Mouse (Mus musculus): ENCODE measurements at regions not wholly inside any gene's neighbourhood (a gene's known extent, or its start where the extent isn't known, plus 50 kb on each side); places are given as distances from the start of the nearest gene placed in this dataset.

DNA sequence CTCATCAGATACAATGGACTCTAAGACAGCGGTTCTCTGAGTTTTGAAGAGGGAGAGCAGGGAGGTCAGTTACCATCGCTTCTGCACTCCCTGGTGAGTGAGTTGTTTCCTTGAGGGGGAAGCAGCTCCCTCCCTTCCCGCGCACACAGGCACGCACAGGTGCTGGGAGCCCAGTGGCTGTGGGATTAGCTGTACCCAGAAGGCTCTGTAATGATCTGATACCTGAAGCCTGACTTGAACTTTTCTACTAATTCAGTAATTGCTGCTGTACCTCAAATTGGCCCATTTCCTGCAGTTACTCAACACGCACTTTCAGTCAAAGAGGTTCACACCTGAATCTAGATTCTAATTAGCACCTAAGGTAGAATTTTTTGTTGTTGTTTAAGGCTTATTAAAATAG is 158.6 kb downstream of the Sox2 start:
- Histone ChIP-seq H3K27me3 (peaks cover 41% of the 10 kb centered on the region), H3K27ac (no peak overlapping the region), H3K9me3 (no peaks in the 10 kb centered on the region), H3K9ac (replicated peaks) (no peak overlapping the region), H3K36me3 (no peaks in the 10 kb centered on the region), H3K4me2 (no peak overlapping the region), H3K4me3 (replicated peaks) (no peak overlapping the region), H3K4me1 (replicated peaks) (peaks cover 12% of the 10 kb centered on the region)
- ATAC-seq (ENCODE audit: insufficient number of reproducible peaks, insufficient read depth, low FRiP score, low TSS enrichment, low read depth): no peak
- WGBS: 0% methylated on average over 6 of the region's 6 CpGs

DNA sequence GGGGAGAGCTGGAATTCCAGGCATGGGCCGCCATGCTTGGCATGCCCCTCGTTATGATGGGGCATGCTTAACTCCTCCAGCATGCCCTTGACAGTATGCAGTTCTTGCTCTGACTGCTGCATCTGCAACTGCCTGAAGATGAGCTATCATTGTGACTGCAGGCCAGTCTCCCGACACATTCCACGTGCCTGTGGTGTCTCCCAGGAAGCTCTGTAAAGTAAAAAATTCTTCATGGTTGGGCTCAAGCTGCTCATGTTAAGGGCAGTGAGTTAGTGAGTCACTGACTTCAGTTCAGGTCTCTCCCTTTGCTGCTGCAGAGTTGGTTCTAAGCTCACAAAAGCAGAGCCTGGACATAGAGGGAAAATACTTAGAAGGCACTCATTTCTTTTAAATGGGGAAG is 161.5 kb downstream of the Sox2 start:
- WGBS: 71% methylated on average over 4 of the region's 4 CpGs
- H3K27me3 ChIP-seq: peaks cover 35% of the 10 kb centered on the region
- H3K4me1 ChIP-seq (replicated peaks): peaks cover 12% of the 10 kb centered on the region
- no peak for ATAC-seq (ENCODE audit: insufficient number of reproducible peaks, insufficient read depth, low FRiP score, low TSS enrichment, low read depth)
- H3K36me3 ChIP-seq: no peaks in the 10 kb centered on the region
- no peak overlapping the region for H3K9ac ChIP-seq (replicated peaks)
- no peaks in the 10 kb centered on the region for H3K9me3 ChIP-seq
- no peak overlapping the region for H3K4me2 ChIP-seq
- H3K27ac ChIP-seq: no peak overlapping the region
- H3K4me3 ChIP-seq (replicated peaks): no peak overlapping the region

DNA sequence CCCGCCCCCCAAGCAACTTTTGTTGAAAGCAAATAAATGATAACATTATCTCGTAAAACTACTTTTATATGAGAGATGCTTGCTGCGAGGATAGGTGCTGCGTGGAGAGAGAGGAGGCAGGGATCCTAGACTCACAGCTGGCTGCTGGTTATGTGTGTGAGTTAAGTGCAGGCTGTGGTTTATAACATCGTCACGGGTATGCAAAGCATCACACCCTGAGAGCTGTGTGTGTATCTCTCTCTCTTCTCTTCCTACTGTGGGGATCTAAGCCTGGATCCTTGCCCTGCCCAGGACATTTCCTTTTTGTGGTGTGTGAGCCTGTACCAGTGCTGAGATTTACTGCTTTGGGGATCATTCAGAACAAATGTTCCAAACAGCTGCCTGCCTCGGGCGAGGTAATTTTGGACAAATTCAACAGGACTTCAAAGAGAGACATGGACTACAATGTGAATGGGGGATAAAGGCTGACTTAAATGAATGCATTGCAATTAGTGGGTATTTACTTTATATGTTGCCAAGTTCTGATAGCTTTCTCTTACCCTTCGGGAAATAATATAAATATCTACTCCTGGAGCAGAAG is 162.9 kb downstream of the Sox2 start:
- 23% methylated on average over 9 of the region's 9 CpGs for WGBS
- H3K4me2 ChIP-seq: no peak overlapping the region
- H3K4me1 ChIP-seq (replicated peaks): peaks cover 12% of the 10 kb centered on the region
- H3K9me3 ChIP-seq: no peaks in the 10 kb centered on the region
- no peak for ATAC-seq (ENCODE audit: insufficient number of reproducible peaks, insufficient read depth, low FRiP score, low TSS enrichment, low read depth)
- H3K4me3 ChIP-seq (replicated peaks): no peak overlapping the region
- peaks cover 23% of the 10 kb centered on the region for H3K27me3 ChIP-seq
- no peak overlapping the region for H3K27ac ChIP-seq
- no peak overlapping the region for H3K9ac ChIP-seq (replicated peaks)
- H3K36me3 ChIP-seq: no peaks in the 10 kb centered on the region

DNA sequence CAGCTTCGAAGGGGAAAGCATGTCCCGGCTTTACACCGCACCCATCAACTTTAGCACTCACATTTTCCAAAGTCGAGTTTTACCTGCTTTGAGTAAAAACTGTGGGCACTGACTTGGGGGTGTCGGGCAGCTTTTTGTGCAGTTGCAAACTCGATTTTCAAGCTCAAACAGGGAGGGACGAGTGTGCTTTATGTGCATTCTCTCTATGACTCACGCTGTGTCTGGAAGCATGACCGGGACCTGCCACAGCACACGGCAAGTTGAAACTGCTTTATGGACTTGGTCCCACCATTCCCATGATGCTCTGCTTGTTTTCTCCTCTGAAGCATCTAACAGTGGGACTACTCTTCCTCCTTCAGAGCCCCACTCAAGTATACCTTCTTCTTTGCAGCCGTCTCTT is 174.8 kb downstream of the Sox2 start:
- no peak for ATAC-seq (ENCODE audit: insufficient number of reproducible peaks, insufficient read depth, low FRiP score, low TSS enrichment, low read depth)

DNA sequence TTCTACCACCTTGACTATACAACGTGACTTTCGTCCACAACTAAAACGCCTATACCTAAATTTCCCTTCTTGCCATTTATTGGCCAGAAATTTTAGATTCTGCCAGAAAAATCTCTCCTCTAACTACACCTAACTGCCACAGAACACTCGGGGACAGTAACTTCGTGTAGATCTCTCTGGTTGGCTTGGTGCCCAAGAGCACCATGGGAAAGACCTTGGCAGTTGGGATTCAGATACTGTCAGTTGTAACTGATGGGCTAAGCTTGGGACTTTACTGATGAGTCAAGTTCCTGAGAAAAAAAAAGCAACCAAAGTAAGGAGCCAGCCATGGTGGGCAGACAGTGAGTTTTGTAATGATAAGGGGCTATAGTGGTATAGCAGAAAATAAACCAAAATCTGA is 176.2 kb downstream of the Sox2 start:
- Histone ChIP-seq H3K36me3 (no peaks in the 10 kb centered on the region), H3K27me3 (no peaks in the 10 kb centered on the region), H3K4me3 (replicated peaks) (no peak overlapping the region), H3K9me3 (no peaks in the 10 kb centered on the region), H3K4me2 (no peak overlapping the region), H3K27ac (no peak overlapping the region), H3K4me1 (replicated peaks) (no peaks in the 10 kb centered on the region), H3K9ac (replicated peaks) (no peak overlapping the region)
- ATAC-seq (ENCODE audit: insufficient number of reproducible peaks, insufficient read depth, low FRiP score, low TSS enrichment, low read depth): no peak
- WGBS: 92% methylated on average over 5 of the region's 5 CpGs

More for the DNA sequence above, 174.8 kb downstream of the Sox2 start:
- WGBS: 80% methylated on average over 11 of the region's 11 CpGs
- Histone ChIP-seq H3K4me2 (no peak overlapping the region), H3K9ac (replicated peaks) (no peak overlapping the region), H3K36me3 (no peaks in the 10 kb centered on the region), H3K27me3 (no peaks in the 10 kb centered on the region), H3K27ac (no peak overlapping the region), H3K4me3 (replicated peaks) (no peak overlapping the region), H3K9me3 (no peaks in the 10 kb centered on the region), H3K4me1 (replicated peaks) (no peaks in the 10 kb centered on the region)

DNA sequence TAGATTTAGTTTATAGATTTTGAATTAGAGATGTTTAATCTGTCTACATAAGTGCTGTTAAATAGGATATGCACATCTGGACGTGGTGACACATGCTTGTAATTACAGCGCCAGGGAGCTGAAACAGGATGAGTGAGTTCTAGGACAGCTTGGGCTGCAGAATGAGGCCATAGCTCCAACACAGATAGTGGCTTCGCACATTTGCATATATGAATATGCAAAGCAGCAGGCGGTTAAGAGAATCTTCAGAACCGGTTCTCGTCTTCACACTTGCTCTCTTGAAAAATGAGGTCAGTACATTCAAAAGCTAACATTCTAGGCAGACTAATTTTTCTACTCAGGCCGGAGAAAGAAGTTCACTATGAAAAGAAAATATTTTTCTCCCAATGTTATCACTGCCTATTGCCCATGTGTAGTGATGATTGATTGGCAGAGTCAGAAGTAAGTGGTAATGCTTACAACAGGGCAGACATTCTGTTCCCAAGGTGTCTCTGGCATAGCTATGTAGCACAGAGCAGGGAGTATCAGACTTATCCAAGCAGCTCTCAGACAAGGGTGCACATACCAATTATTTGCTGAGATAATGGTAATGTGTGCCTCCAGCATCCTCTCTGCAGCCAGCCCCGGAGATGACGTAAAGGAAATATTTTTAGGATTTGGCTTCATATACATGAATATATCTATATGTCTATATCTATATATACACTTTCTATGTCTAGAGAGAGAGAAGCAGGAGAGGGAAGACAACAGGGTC is 178.4 kb downstream of the Sox2 start:
- Histone ChIP-seq H3K27me3 (no peaks in the 10 kb centered on the region), H3K4me1 (replicated peaks) (no peaks in the 10 kb centered on the region), H3K36me3 (no peaks in the 10 kb centered on the region), H3K27ac (no peak overlapping the region), H3K9me3 (no peaks in the 10 kb centered on the region), H3K9ac (replicated peaks) (no peak overlapping the region), H3K4me2 (no peak overlapping the region), H3K4me3 (replicated peaks) (no peak overlapping the region)
- 66% methylated on average over 9 of the region's 9 CpGs for WGBS
- no peak for ATAC-seq (ENCODE audit: insufficient number of reproducible peaks, insufficient read depth, low FRiP score, low TSS enrichment, low read depth)

DNA sequence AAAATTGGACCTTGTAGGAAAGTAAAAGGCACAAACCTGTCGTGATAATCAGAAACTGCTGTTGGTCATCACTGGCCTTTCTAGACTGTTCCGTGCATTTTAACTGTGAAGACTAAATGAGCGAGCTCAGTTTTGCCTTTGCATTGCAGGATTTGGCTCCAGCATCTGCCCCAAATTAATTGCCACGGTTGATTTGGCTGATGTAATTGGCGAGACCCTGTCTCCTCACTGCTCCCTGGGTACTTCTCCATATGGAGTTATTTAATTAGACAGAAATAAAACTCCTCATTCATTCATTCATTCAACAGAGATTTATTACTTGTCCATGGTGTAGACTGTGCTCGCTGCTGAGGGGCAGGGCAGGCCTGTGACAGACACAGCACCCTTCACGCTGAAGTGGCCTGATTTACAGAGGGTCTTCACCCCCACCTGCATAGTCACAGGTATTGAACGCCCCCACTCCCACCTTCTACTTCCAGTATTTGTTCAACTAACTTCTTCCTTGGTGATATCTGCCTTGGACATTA is 186.6 kb downstream of the Sox2 start:
- Histone ChIP-seq H3K36me3 (no peaks in the 10 kb centered on the region), H3K9me3 (no peaks in the 10 kb centered on the region), H3K9ac (replicated peaks) (no peak overlapping the region), H3K27me3 (no peaks in the 10 kb centered on the region), H3K27ac (no peak overlapping the region), H3K4me3 (replicated peaks) (no peak overlapping the region), H3K4me1 (replicated peaks) (0 out of 2 replicates have a peak, but pooled peaks cover 3% of the 10 kb centered on the region), H3K4me2 (no peak overlapping the region)
- 61% methylated on average over 8 of the region's 8 CpGs for WGBS
- no peak for ATAC-seq (ENCODE audit: insufficient number of reproducible peaks, insufficient read depth, low FRiP score, low TSS enrichment, low read depth)

DNA sequence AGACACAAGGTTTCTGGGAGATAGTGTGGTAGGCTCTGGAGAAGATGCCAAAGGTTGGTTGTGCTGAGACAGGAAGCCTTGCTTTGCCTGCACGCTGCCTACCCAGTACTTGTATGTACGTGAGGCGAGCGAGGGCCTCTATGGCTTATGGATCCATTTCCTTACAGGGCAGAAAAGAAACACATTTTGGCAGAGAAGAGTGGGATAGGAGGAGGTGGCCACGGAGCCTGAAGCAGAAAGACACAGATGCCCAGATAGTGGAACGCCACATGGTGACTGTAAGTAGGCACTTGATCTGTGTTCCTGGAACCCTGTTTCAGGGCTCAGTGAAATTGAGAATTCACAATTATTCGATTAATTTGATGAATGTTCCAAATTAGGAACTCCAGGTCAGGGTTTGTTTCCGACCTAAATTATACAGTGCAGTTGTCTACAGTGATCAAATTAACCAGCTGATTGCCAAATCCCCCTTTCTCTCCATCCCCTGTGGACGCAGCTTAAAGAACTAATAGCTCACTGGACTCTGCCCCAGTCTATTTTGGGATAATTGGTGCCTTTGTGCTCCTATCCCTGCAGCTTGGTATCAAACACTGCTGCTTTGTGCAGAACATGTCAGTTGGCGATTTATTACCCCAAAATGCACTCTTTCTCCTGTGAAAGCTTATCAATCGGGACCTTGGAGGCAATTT is 187.6 kb downstream of the Sox2 start:
- no peak overlapping the region for H3K27ac ChIP-seq
- no peaks in the 10 kb centered on the region for H3K36me3 ChIP-seq
- H3K4me1 ChIP-seq (replicated peaks): 0 out of 2 replicates have a peak, but pooled peaks cover 3% of the 10 kb centered on the region
- H3K9me3 ChIP-seq: no peaks in the 10 kb centered on the region
- ATAC-seq (ENCODE audit: insufficient number of reproducible peaks, insufficient read depth, low FRiP score, low TSS enrichment, low read depth): no peak
- no peak overlapping the region for H3K4me2 ChIP-seq
- H3K27me3 ChIP-seq: no peaks in the 10 kb centered on the region
- no peak overlapping the region for H3K9ac ChIP-seq (replicated peaks)
- WGBS: 71% methylated on average over 11 of the region's 11 CpGs
- H3K4me3 ChIP-seq (replicated peaks): no peak overlapping the region

DNA sequence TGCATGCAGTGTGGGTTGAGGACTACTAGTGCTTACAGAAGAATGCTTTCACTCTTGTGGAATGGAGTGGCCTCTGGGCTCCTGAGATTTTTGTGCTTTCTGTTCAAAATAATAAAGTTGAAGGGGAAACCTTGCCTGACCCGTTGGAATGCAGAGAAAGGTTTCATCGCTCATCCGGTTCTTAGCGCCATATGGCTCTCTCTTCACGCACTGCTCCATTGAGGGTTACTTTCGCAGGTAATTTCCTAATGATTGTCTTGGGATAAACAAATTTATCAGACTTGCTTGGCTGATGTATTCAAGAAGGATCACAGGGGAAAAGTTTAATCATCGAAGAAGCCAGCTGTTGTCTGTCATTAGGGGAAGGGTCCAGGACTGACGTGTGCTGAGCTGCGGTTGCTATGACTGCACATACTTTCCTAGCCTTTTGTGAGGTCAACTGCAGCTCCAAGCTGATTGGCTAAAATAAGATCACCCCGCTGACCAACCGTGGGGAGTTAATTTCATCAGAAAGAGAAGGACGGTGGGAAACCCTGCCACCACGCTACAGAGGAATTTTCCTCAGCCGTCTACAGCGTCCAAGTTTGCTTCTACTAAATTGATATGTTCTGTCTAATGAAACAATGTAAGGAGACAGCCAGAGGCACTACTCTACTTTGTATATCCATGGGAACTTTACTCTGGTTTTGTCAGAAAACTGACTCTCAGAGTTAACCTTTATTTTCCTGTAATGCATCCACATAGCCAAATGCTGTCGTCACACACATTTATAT is 210.9 kb downstream of the Sox2 start:
- Histone ChIP-seq H3K4me3 (replicated peaks) (no peak overlapping the region), H3K36me3 (no peaks in the 10 kb centered on the region), H3K27me3 (no peaks in the 10 kb centered on the region), H3K9ac (replicated peaks) (no peak overlapping the region), H3K4me2 (no peak overlapping the region), H3K4me1 (replicated peaks) (no peaks in the 10 kb centered on the region), H3K9me3 (no peaks in the 10 kb centered on the region), H3K27ac (no peak overlapping the region)
- WGBS: 80% methylated on average over 16 of the region's 16 CpGs
- ATAC-seq (ENCODE audit: insufficient number of reproducible peaks, insufficient read depth, low FRiP score, low TSS enrichment, low read depth): no peak

DNA sequence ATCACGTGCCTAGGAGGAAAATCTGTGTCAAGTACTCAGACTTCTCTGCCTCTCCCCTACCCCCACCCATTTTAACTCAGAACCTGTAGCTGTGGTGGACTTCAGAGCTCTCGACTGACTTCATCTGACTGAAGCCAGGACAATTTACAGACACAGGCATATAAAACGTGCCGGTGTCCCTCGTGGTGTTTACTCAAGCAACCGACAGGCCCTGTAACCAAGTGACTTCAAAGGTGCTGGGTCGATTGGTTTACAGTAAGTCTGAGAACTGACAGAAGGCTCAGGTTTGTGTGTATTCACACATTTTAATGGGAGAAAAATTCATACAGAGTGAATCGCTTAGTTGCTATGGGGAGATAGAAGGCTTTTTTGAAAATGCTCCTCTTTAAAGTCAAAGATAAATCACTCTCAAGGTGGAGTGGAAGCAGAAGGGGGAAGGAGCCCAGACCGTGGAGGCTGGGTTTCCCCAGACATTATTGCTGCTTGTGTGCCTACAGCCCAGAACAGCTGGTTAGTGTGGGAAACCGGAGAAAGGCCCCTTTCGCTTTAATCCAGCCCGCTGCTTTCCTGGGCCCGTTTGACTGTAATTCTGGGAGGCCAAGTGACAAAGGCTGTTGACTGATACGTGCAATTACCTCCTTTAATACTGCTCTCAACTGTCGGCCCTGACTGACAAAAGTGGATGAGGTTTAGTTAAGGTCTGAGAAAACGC is 218.6 kb downstream of the Sox2 start:
- H3K4me3 ChIP-seq (replicated peaks): no peak overlapping the region
- no peaks in the 10 kb centered on the region for H3K27me3 ChIP-seq
- H3K9me3 ChIP-seq: no peaks in the 10 kb centered on the region
- no peak overlapping the region for H3K4me2 ChIP-seq
- no peak overlapping the region for H3K27ac ChIP-seq
- peaks cover 10% of the 10 kb centered on the region for H3K4me1 ChIP-seq (replicated peaks)
- no peaks in the 10 kb centered on the region for H3K36me3 ChIP-seq
- no peak overlapping the region for H3K9ac ChIP-seq (replicated peaks)
- no peak for ATAC-seq (ENCODE audit: insufficient number of reproducible peaks, insufficient read depth, low FRiP score, low TSS enrichment, low read depth)
- 9% methylated on average over 16 of the region's 16 CpGs for WGBS

All from limb, embryonic 12.5 days (tissue).